Mouse (Mus musculus): ENCODE results near the gene Creb5.

- TF ChIP-seq GATA1 (IDR thresholded peaks at IDR 0.05; ENCODE audit: low read length) (no peak), TAL1 (IDR thresholded peaks at IDR 0.05; ENCODE audit: low read length) (no peak)
Measured at GRCm38 (mm10) chr6:53653706-53654360, 366.8 kb downstream of the Creb5 start.

All from erythroblast, embryonic 14.5 days (primary cell).